Mouse (Mus musculus) heart, postnatal 0 days (tissue): ENCODE measurements around the gene Babam1. TPM values are rescaled to one million over a fixed set of nuclear protein-coding genes. Genes with fewer than 3 reads are reported as not detected.

Experiments used
- ATAC-seq: fragments of 200-750 bp; cut with Nextera tagmentation; 2 replicates; pipeline ENCODE4 v1.8.0; 2017; ENCODE audit warnings: low read depth, moderate number of reproducible peaks, moderate library complexity; ENCODE audit not compliant: insufficient read depth
- DNase-seq: peaks from one replicate; pipeline ENCODE4 v3.0.0-alpha.2; 2016; ENCODE audit warnings: low spot score
- H3K27ac ChIP-seq: fragments of 300-500 bp; sonication (generic); 2 replicates; pipeline ENCODE4 v1.5.1; 2014; ENCODE audit warnings: low read depth, mild to moderate bottlenecking
- H3K27me3 ChIP-seq: fragments of 300-500 bp; sonication (generic); 2 replicates; pipeline ENCODE4 v1.6.1; 2014; ENCODE audit warnings: low read length, mixed read lengths; ENCODE audit not compliant: control insufficient read depth, insufficient read depth
- H3K36me3 ChIP-seq: fragments of 300-500 bp; sonication (generic); replicated peaks from 2 replicates; pipeline ENCODE4 v1.6.1; 2014; ENCODE audit warnings: low read length, mixed read lengths; ENCODE audit not compliant: control insufficient read depth, insufficient read depth
- H3K4me1 ChIP-seq: fragments of 300-500 bp; sonication (generic); 2 replicates; pipeline ENCODE4 v1.6.1; 2014; ENCODE audit warnings: antibody characterized with exemption; ENCODE audit not compliant: control insufficient read depth, insufficient read depth
- H3K4me2 ChIP-seq: fragments of 300-500 bp; sonication (generic); 2 replicates; pipeline ENCODE4 v1.6.1; 2014; ENCODE audit warnings: low read depth, mild to moderate bottlenecking, low read length, moderate library complexity
- H3K4me3 ChIP-seq: fragments of 300-500 bp; sonication (generic); 2 replicates; pipeline ENCODE4 v1.5.1; 2014; ENCODE audit warnings: low read depth, low read length
- H3K9ac ChIP-seq: fragments of 300-500 bp; sonication (generic); replicated peaks from 2 replicates; pipeline ENCODE4 v1.6.1; 2014; ENCODE audit warnings: low read depth, low read length, mixed read lengths
- H3K9me3 ChIP-seq: fragments of 300-500 bp; sonication (generic); replicated peaks from 2 replicates; pipeline ENCODE4 v1.6.1; 2016; ENCODE audit warnings: low read length; ENCODE audit not compliant: control insufficient read depth
- CTCF ChIP-seq: IDR thresholded peaks from 2 replicates; pipeline ENCODE4 v1.5.1; 2016; ENCODE audit warnings: antibody characterized with exemption, control low read depth, low read depth
- EP300 ChIP-seq: IDR thresholded peaks from 2 replicates; pipeline ENCODE4 v1.6.1; 2016; ENCODE audit warnings: antibody characterized with exemption, low read depth
- WGBS: fragments of 180-500 bp; shearing (Covaris S2); extraction: QIAGEN DNeasy Blood & Tissue Kit; methylation state at CpG from one replicate; pipeline ENCODE4 v1.1.7; 2014; 5-methylcytosine and 5-hydroxymethylcytosine counted together
- polyA plus RNA-seq: library from polyadenylated mRNA; unstranded; fragments of >200 nt; fragmentation: Nextera tagmentation; extraction: Ambion mirVana; gene quantifications from 2 replicates; pipeline ENCODE4 v1.2.1, GENCODE M21; 2015
- total RNA-seq: library from RNA; depleted of rRNA; stranded (reverse); fragments of >200 nt; gene quantifications from 2 replicates; pipeline ENCODE4 v1.2.3, GENCODE M21; 2014; ENCODE audit warnings: low replicate concordance

Gene Babam1
- total and polyA plus RNA-seq, 2 experiments from 2014 or later, result 60.2 to 99.2 TPM

- ATAC-seq (no peak), DNase-seq (no peak)
- Histone ChIP-seq H3K4me1 (peaks cover 34% of the 10 kb centered on the region), H3K27ac (peak overlapping the region; percentile 25; the same call in 1 of the 2 replicates), H3K4me3 (no peak overlapping the region), H3K9me3 (no peaks in the 10 kb centered on the region), H3K9ac (no peak overlapping the region), H3K36me3 (peaks cover 46% of the 10 kb centered on the region), H3K4me2 (no peak overlapping the region), H3K27me3 (no peaks in the 10 kb centered on the region)
- whole genome bisulfite sequencing, result 84% methylated on average over 12 of the region's 12 CpGs
- TF ChIP-seq CTCF, result no peak
- no peak for TF ChIP-seq EP300
These were observed 24.2 kb upstream of the Babam1 start for GRCm38 (mm10) chr8:71372427-71372826.

DNA sequence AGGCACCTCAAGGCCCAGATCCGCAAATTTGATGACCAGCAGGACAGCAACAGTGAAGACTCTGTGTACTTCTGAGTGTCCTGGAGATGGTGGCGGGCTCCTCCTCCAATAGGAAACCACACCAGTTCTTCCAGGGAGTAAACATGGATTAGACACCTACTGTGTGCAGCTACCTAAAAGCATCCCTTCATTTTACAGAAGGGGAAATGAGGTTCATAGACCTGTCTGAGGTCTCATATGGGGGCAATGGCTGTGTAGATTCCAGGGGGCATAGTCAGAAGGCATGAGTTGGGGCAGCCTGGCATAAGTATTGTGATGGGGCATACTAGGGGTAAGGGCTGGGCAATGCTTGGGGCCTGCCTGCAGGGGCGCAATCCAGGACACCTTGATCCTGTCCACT is 23.7 kb upstream of the Babam1 start:
- Histone ChIP-seq H3K4me1 (peaks cover 30% of the 10 kb centered on the region), H3K4me3 (no peak overlapping the region), H3K27me3 (no peaks in the 10 kb centered on the region), H3K9me3 (no peaks in the 10 kb centered on the region), H3K36me3 (peaks cover 52% of the 10 kb centered on the region), H3K9ac (no peak overlapping the region), H3K4me2 (no peak overlapping the region), H3K27ac (no peak overlapping the region)
- 91% methylated on average over 3 of the region's 3 CpGs for WGBS
- ATAC-seq (no peak), DNase-seq (no peak)
- TF ChIP-seq EP300 (no peak), CTCF (no peak)

GRCm38 (mm10) chr8:71374616-71375206 is 21.9 kb upstream of the Babam1 start:
- DNase-seq (no peak), ATAC-seq (no peak)
- H3K36me3 ChIP-seq, result peaks cover 42% of the 10 kb centered on the region
- 84% methylated on average over 17 of the region's 17 CpGs for WGBS
- H3K9ac ChIP-seq, result no peak overlapping the region
- no peak overlapping the region for H3K27ac ChIP-seq
- H3K4me3 ChIP-seq, result no peak overlapping the region
- H3K27me3 ChIP-seq, result no peaks in the 10 kb centered on the region
- H3K9me3 ChIP-seq, result no peaks in the 10 kb centered on the region
- TF ChIP-seq CTCF, result no peak
- TF ChIP-seq EP300, result no peak
- no peak overlapping the region for H3K4me2 ChIP-seq
- H3K4me1 ChIP-seq, result peaks cover 29% of the 10 kb centered on the region

DNA sequence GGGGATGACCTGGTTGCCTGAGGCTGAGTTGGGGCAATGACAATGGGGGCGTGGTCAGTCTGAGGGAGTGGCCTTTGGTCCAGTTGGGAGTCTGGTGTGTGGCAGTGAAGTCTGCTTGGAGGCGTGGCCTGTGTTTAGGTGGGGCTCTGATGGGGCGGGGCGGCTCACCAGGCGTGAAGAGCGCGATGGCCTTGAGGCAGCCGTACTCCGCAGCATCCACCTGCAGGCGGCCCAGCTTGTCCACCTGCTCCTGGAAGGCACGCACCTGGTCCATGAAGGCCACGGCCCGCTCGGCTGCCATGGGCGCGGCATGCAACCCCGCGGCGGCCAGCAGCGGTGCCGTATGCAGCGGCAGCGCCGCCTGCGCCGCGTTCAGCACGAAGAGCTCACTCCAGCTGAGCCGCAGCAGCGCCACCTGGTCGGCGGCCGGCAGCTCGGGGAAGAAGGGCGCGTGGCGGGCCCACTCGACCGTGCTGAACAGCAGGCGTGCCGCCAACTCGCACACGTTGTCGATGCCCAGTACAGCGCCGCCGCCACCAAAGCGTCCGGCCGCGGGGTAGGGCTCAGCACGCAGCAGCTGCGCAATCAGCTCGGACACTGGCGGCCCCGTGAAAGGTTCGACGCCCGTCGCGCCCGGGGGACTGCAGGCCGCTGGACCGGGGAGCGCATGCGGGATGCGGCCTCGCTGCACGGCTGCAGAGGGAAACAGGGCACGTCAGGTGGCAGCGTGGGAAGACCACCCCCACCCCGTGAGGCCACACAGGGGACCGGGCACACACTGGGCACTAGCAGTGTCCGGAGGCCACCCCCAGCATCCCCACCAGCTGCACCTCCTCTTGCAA is 20.9 kb upstream of the Babam1 start:
- peaks cover 40% of the 10 kb centered on the region for H3K36me3 ChIP-seq
- H3K27me3 ChIP-seq, result no peaks in the 10 kb centered on the region
- TF ChIP-seq EP300 (no peak), CTCF (peak; percentile 35)
- no peaks in the 10 kb centered on the region for H3K9me3 ChIP-seq
- 25% methylated on average over 72 of the region's 74 CpGs for WGBS
- H3K4me3 ChIP-seq, result no peak overlapping the region; the same call in 1 of the 2 replicates
- DNase-seq (peak; percentile 47), ATAC-seq (peak; percentile 8; the same call in 1 of the 2 replicates)
- peak overlapping the region; percentile 47 for H3K4me2 ChIP-seq
- peak overlapping the region; percentile 46 for H3K27ac ChIP-seq
- no peak overlapping the region for H3K9ac ChIP-seq
- peaks cover 30% of the 10 kb centered on the region for H3K4me1 ChIP-seq

DNA sequence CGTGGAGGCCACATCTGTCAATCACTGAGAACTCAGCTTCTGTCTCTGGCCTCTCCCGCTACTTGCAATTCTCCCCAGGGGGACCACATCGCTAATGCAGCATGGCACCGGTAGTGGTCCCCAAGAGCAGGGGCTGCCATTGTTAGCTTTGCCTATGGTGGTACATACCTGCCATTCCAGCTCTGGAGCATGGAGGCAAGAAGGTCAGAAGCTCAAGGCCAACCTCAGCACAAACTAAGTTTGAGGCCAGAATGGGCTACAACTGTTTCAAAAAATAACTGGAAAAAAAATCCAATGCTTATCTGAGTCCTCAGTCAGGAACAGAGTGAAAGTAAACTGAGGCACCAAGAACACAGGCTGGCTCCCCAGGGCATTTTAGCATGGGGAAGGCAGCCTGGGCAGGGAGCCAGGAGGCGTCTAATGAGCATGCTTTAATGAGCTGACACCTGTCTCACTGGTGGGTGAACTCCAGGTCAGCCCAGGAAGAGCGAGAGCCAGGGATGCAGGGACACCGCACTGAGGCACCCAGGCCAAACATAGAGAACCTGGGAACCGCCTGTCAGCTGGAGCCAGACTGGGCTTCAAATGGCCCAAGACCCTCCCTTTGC is 20.1 kb upstream of the Babam1 start:
- H3K9me3 ChIP-seq, result no peaks in the 10 kb centered on the region
- ATAC-seq (no peak), DNase-seq (no peak)
- H3K36me3 ChIP-seq, result peaks cover 40% of the 10 kb centered on the region
- no peak overlapping the region for H3K9ac ChIP-seq
- no peak overlapping the region for H3K4me3 ChIP-seq
- no peak overlapping the region for H3K27ac ChIP-seq
- 52% methylated on average over 8 of the region's 8 CpGs for WGBS
- peaks cover 29% of the 10 kb centered on the region for H3K4me1 ChIP-seq
- H3K4me2 ChIP-seq, result peak overlapping the region; percentile 47; the same call in 1 of the 2 replicates
- no peak for TF ChIP-seq CTCF
- TF ChIP-seq EP300, result no peak
- H3K27me3 ChIP-seq, result no peaks in the 10 kb centered on the region
